Mouse (Mus musculus) frontal cortex, postnatal 10 days (tissue): Measurements from ENCODE around the gene Eif4g3.
"Not testable (repeated sequence)": the region's sequence is repeated elsewhere in the genome, so short reads cannot be mapped to it uniquely, and the experiment has no call there.

Experiments used
- DNase-seq, 2 experiments: peaks; one replicate each; pipeline ENCODE4 v3.0.0; 2022; ENCODE audit warnings: low spot score in 2 of 2, mixed read lengths in 1 of 2

Gene Eif4g3

GRCm38 (mm10) chr4:137992890-137993289, at the start of gene Eif4g3:
TSS of gene Eif4g3 (plus strand) at chr4:137993022.
- DNase-seq, result no peak

DNA sequence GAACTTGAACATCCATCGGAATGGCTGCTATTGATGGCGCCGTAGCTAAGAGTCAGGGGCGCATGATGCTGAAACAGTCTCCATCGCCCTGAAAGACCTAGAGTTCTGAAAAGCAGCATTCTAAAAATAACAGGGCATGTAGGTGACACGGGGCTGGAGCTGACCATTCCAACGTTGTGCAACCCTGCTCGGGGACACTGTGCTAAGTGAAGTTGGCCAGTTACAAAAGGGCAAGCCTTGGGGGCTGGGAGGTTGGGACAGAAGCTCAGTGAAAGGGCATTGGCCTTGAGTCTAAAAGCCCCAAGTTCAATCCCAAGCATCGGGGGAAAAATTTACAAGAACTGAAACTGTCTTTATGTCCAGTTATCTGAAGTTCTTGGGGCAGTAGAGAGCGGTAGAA, 49.3 kb upstream of the Eif4g3 start:
- no peak for DNase-seq

DNA sequence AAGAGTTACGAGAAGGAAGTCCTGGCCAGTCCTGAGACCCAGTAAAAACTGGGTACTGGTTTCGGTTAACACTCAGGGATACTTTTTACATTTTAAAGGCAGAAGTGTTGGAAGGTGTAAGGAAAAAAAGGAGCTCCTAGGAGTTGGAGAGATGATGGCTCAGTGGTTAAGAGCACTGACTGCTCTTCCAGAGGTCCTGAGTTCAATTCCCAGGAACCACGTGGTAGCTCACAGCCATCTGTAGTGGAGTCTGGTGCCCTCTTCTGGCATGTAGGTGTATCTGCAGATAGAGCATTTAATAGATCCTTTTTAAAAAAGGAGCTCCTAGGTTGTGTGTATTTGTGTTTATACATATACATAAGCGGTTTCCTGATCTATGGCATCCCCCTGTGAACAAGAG, 47.4 kb upstream of the Eif4g3 start:
- no peak for DNase-seq

- no peak for DNase-seq
Observed at GRCm38 (mm10) chr4:137946419-137946818, 46.4 kb upstream of the Eif4g3 start.

DNA sequence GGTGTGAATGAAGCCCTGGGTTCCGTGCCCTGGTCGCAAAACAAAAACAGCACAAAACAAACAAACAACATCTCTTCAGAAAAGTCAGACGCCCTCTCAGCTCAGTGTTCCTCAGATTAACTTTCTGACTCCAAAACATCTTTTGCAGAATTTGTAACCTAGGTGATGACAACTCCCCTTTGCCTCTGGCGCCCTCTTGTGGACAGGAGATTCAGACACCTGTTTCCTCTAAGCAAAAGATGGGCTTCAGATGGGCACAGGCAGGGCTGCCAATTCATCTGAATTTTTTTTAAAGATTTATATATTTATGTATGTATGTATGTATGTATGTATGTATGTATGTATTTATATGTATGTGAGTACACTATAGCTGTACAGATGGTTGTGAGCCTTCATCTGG, 40.0 kb upstream of the Eif4g3 start:
- peak in 1 of 2 experiments; percentile 65 for DNase-seq

GRCm38 (mm10) chr4:137954184-137954583, 38.6 kb upstream of the Eif4g3 start:
- DNase-seq, result no peak

GRCm38 (mm10) chr4:137954926-137955396, 37.9 kb upstream of the Eif4g3 start:
- DNase-seq, result no peak

DNA sequence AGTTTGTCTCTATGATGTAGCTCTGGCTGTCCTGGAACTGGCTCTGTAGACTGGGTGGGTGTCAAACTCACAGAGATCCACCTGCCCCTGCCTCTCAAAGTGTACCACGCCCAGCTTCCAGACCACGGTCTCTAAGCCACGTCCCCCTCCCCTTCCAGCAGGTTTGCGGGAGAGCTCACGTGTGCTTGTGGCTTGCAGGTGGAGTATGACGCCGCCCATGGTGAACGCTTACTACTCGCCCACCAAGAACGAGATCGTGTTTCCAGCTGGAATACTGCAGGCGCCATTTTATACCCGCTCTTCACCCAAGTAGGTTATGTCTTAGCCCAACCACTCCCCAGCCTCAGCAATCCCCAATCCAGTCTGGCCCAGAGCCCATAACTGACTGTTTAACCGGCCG, 36.6 kb upstream of the Eif4g3 start:
- DNase-seq, result no peak

DNA sequence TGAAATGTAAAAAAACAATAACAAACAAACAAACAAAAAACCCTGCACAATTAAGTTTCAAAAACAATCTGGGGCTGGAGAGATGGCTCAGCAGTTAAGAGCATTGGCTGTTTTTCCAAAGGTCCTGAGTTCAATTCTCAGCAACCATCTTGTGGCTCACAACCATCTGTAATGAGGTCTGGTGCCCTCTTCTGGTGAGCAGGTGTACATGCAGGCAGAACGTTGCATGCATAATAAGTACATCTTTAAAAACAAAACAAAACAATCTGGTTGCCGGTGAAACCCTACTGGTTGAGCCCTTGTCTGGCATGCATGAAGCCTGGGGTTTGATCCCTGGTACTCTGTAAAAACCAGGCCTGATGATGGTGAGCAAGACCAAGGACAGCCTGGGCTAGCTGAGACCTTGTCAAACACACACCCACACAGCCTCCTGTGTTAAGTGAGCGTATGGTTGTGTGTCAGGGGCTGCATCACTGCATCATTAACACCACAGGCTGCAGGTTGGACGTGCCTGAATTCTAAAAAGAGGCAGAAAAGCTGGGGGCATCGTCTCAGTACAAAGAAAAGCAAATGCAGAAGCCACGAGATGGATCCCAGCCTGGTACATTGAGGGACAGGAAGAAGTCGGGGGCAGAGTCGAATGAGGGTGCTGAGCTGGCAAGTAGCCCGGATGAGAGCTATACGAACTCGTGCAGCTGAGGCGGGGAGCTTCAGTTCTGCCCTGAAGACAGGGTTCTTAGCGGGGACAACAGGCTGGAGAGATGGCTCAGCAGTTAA, 32.7 kb upstream of the Eif4g3 start:
- no peak for DNase-seq

DNA sequence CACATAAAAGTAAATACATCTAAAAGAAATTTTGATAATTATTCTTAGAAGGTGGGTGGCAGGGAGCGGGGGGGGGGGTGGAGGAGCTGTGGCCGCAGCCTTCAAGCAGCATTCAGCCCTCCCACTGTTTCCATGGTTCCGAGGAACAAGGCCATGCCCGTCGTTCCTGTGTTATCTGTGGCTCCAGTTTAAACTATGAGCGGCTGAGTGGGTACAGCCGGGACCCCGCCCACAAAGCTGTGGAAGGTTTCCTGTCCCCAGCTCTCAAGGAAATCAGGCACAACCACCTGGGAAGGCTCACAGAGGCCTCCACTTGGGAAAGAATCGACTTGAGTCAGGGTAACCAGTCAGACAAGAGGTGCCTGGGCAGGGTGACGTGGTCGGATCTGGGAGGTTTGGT, 32.1 kb upstream of the Eif4g3 start:
- no peak for DNase-seq

DNA sequence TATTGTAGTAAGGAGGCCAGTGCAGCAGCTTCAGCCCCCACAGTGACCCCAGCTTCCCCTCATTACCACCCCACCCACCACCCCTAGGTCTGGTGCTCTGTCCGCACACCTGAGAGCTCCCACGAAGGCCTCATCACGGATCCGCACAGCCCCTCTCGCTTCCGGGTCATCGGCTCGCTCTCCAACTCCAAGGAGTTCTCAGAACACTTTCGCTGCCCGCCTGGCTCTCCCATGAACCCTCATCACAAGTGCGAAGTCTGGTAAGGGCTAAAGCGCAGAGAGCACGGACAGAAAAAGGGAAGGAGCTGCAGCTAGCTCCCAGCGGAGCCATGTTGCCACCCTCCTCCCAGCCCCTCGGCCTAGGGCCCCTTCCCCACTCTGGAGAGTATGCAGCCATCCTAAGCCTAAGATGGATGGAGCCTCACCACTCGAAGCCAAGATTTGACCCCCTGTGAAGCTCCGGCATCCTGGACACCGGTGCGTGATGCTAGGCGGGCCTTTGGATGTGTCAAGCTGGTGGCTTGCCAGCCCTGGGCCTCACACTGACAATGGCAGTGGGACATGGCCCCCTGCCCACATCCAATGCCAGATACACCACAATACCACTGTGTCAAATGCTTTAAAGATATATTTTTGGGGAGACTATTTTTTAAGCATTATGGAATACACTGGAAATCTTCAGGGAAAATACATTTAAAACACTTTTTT, 30.0 kb upstream of the Eif4g3 start:
- DNase-seq, result no peak

GRCm38 (mm10) chr4:137963431-137963830, 29.4 kb upstream of the Eif4g3 start:
- no peak for DNase-seq

GRCm38 (mm10) chr4:137963881-137964584, 28.8 kb upstream of the Eif4g3 start:
- DNase-seq, result peak; percentile 74

GRCm38 (mm10) chr4:137964585-137964930, 28.3 kb upstream of the Eif4g3 start:
- DNase-seq, result no peak

DNA sequence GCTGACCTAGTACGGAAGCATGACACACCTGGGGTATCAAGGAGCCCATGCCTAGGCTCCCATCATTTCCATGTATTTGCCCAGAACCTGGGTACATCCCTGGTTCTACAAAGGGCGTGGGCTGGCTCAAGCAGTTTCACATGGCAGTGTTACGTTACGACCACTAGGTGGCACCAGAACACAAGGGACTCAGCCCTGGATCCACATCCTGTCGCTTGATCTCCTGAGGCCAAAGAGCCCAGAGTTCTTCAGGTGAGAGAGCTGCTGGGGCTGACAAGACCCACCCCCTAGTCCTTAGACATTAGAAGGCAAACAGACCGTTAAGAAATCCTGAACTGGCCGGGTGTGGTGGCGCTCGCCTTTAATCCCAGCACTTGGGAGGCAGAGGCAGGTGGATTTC, 24.6 kb upstream of the Eif4g3 start:
- peak; percentile 52 to 65 for DNase-seq

GRCm38 (mm10) chr4:137970623-137971199, 22.1 kb upstream of the Eif4g3 start:
- DNase-seq, result not testable (repeated sequence)

GRCm38 (mm10) chr4:137974856-137975432, 17.9 kb upstream of the Eif4g3 start:
- DNase-seq, result not testable (repeated sequence)

GRCm38 (mm10) chr4:137979066-137979644, 13.7 kb upstream of the Eif4g3 start:
- DNase-seq, result not testable (repeated sequence)

GRCm38 (mm10) chr4:137982869-137983268, 10.0 kb upstream of the Eif4g3 start:
- DNase-seq, result no peak

GRCm38 (mm10) chr4:137984212-137984611, 8.6 kb upstream of the Eif4g3 start:
- DNase-seq, result peak in 1 of 2 experiments; percentile 28

GRCm38 (mm10) chr4:137984746-137985145, 8.1 kb upstream of the Eif4g3 start:
- no peak for DNase-seq
